Mouse (Mus musculus): Measurements from ENCODE around the gene Gm49321.

- no peak for TF ChIP-seq POLR2A (IDR thresholded peaks at IDR 0.05; ENCODE audit: control insufficient read depth, extremely low read depth, insufficient read depth, low read length, poor library complexity)
- no peak for TF ChIP-seq CTCF (IDR thresholded peaks at IDR 0.05; ENCODE audit: borderline replicate concordance, control insufficient read depth, extremely low read depth, insufficient read depth, low read length, poor library complexity)
Measured at GRCm38 (mm10) chr12:73905555-73905954, 31.9 kb upstream of the Gm49321 start.

All from thymus, adult 2 months (tissue).